Mouse (Mus musculus): ENCODE data around the gene Pou2f2. TPM values are rescaled to one million over a fixed set of nuclear protein-coding genes. Genes with fewer than 3 reads are reported as not detected.

The Pou2f2 gene
- polyA plus RNA-seq, 1 experiment from 2014 or later: 1.0 TPM

DNA sequence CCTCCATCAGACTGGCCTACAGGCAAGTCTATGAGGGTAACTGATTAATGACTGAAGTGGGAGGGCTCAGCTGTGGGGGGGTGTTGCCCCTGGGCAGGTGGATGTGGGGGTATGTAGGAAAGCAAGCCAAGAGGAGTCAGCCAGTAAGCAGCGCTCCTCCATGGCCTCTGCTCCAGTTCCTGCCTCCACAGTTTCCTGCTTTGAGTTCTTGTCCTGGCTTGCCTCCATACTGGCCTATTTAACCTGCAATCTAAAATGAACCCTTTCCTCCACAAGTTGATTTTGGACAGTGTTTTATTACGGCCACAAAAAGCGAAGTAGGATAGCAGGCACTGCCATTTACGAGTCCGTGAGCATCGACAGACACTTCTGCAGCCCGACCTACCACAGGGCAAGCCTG, 112.2 kb downstream of the Pou2f2 start:
- H3K27ac ChIP-seq (ENCODE audit: low read length): no peak overlapping the region; the same call in 1 of the 2 replicates
- no peak for ATAC-seq
- H3K9ac ChIP-seq (ENCODE audit: low read depth, low read length): no peak overlapping the region; the same call in 1 of the 2 replicates
- WGBS: 88% methylated on average over 7 of the region's 7 CpGs
- peaks cover 14% of the 10 kb centered on the region for H3K4me1 ChIP-seq (ENCODE audit: control insufficient read depth, insufficient read depth, low read length)
- H3K4me2 ChIP-seq (ENCODE audit: low read depth, low read length): no peak overlapping the region
- H3K9me3 ChIP-seq (ENCODE audit: control insufficient read depth, low read length): no peaks in the 10 kb centered on the region
- H3K4me3 ChIP-seq (ENCODE audit: low read length): no peak overlapping the region
- 0 out of 2 replicates have a peak, but pooled peaks cover 7% of the 10 kb centered on the region for H3K36me3 ChIP-seq (ENCODE audit: control insufficient read depth, insufficient read depth, low read length)
- no peaks in the 10 kb centered on the region for H3K27me3 ChIP-seq (replicated peaks; ENCODE audit: control insufficient read depth, insufficient read depth, low read length)

DNA sequence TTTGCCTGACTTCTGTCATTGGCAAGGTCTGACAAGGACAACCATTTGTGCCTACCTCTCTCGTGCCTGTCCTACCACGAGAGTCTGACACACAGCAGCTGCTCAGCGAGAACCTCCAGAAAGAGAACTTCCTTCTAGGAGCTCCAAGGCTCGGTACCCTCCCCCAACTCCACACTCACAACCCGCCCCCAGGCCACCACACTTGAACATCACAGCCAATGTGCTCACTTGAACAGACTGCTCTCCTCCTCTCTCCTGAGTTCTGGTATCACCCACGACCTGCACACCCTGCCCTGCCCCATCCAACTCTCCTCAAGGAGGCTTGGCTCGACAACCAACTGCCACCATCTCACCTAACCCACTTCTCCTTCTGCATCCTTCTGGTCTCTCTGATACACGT, 115.6 kb downstream of the Pou2f2 start:
- no peaks in the 10 kb centered on the region for H3K4me1 ChIP-seq (ENCODE audit: control insufficient read depth, insufficient read depth, low read length)
- no peak overlapping the region for H3K27ac ChIP-seq (ENCODE audit: low read length)
- 0 out of 2 replicates have a peak, but pooled peaks cover 13% of the 10 kb centered on the region for H3K36me3 ChIP-seq (ENCODE audit: control insufficient read depth, insufficient read depth, low read length)
- H3K27me3 ChIP-seq (replicated peaks; ENCODE audit: control insufficient read depth, insufficient read depth, low read length): no peaks in the 10 kb centered on the region
- ATAC-seq: no peak
- no peak overlapping the region for H3K9ac ChIP-seq (ENCODE audit: low read depth, low read length)
- H3K4me2 ChIP-seq (ENCODE audit: low read depth, low read length): no peak overlapping the region
- 85% methylated on average over 8 of the region's 8 CpGs for WGBS
- no peaks in the 10 kb centered on the region for H3K9me3 ChIP-seq (ENCODE audit: control insufficient read depth, low read length)
- H3K4me3 ChIP-seq (ENCODE audit: low read length): no peak overlapping the region

DNA sequence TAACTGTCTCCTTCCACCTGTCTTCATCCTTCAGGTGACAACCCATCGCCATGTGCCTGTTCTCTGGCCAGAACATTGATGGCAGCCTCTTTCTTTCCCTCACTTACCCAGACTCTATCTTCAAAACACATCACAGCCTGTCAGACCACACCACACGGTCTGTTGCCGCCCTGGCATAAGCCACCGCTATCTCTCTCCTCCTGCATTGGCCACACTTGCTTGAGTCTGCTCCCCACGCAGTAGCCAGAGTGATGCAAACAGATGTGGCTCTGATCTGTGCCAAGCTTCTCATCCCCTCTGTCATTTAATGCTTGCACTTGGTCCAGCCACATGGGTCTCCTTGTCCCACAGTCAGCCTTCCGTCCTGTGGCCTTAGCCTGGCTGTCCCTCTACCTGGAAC, 116.2 kb downstream of the Pou2f2 start:
- Histone ChIP-seq H3K36me3 (ENCODE audit: control insufficient read depth, insufficient read depth, low read length) (0 out of 2 replicates have a peak, but pooled peaks cover 13% of the 10 kb centered on the region), H3K4me3 (ENCODE audit: low read length) (no peak overlapping the region), H3K4me2 (ENCODE audit: low read depth, low read length) (no peak overlapping the region), H3K27me3 (replicated peaks; ENCODE audit: control insufficient read depth, insufficient read depth, low read length) (no peaks in the 10 kb centered on the region), H3K9me3 (ENCODE audit: control insufficient read depth, low read length) (no peaks in the 10 kb centered on the region), H3K27ac (ENCODE audit: low read length) (no peak overlapping the region), H3K9ac (ENCODE audit: low read depth, low read length) (no peak overlapping the region), H3K4me1 (ENCODE audit: control insufficient read depth, insufficient read depth, low read length) (no peaks in the 10 kb centered on the region)
- no peak for ATAC-seq
- WGBS: 85% methylated on average over 6 of the region's 6 CpGs

DNA sequence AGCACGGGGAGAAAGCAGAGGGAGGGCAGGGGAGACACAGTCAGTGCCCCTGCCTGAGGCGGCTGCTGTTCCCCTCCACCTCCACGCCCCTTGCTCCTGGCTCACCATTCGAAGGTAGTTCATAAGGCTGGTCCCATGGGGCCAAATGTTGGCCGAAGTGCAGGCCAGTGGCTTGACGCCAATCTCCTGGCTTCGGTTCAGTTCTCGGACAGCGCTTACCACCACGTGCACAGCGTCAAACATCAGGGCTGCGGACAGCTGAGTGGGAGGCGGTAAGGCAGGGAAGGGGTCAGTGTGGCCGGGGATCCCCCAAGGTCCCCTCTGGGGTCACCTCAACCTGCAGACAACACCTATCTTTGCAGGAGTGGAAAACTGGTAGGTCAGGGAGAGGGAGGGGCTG, 120.7 kb downstream of the Pou2f2 start:
- Histone ChIP-seq H3K9ac (ENCODE audit: low read depth, low read length) (no peak overlapping the region), H3K9me3 (ENCODE audit: control insufficient read depth, low read length) (no peaks in the 10 kb centered on the region), H3K27ac (ENCODE audit: low read length) (no peak overlapping the region), H3K4me3 (ENCODE audit: low read length) (no peak overlapping the region), H3K27me3 (replicated peaks; ENCODE audit: control insufficient read depth, insufficient read depth, low read length) (no peaks in the 10 kb centered on the region), H3K36me3 (ENCODE audit: control insufficient read depth, insufficient read depth, low read length) (peaks cover 25% of the 10 kb centered on the region), H3K4me2 (ENCODE audit: low read depth, low read length) (no peak overlapping the region), H3K4me1 (ENCODE audit: control insufficient read depth, insufficient read depth, low read length) (no peaks in the 10 kb centered on the region)
- ATAC-seq: no peak
- WGBS: 89% methylated on average over 14 of the region's 14 CpGs

DNA sequence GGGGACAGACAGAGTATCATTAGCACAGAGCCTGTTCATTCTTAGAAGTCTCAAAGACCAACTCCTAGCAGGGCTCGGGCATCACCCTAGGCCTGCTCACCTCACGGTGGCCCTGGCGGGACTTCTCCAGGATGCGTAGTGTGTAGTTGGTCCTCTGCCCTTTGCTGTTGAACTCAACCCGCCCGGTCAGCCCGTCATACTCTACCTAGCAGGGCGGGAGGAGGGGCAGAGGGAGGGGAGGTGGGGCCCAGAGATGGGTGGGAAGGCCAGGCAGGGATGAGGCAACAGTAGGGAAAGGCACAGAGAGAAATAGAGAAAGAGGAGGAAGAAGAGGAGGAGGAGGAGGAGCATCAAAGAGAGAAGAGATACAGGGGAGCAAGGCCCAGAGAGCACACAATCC, 121.1 kb downstream of the Pou2f2 start:
- no peak overlapping the region for H3K4me3 ChIP-seq (ENCODE audit: low read length)
- ATAC-seq: no peak
- H3K4me2 ChIP-seq (ENCODE audit: low read depth, low read length): no peak overlapping the region
- no peaks in the 10 kb centered on the region for H3K4me1 ChIP-seq (ENCODE audit: control insufficient read depth, insufficient read depth, low read length)
- 82% methylated on average over 8 of the region's 8 CpGs for WGBS
- H3K36me3 ChIP-seq (ENCODE audit: control insufficient read depth, insufficient read depth, low read length): peaks cover 24% of the 10 kb centered on the region
- H3K27me3 ChIP-seq (replicated peaks; ENCODE audit: control insufficient read depth, insufficient read depth, low read length): no peaks in the 10 kb centered on the region
- no peak overlapping the region for H3K9ac ChIP-seq (ENCODE audit: low read depth, low read length)
- H3K9me3 ChIP-seq (ENCODE audit: control insufficient read depth, low read length): no peaks in the 10 kb centered on the region
- no peak overlapping the region for H3K27ac ChIP-seq (ENCODE audit: low read length)

DNA sequence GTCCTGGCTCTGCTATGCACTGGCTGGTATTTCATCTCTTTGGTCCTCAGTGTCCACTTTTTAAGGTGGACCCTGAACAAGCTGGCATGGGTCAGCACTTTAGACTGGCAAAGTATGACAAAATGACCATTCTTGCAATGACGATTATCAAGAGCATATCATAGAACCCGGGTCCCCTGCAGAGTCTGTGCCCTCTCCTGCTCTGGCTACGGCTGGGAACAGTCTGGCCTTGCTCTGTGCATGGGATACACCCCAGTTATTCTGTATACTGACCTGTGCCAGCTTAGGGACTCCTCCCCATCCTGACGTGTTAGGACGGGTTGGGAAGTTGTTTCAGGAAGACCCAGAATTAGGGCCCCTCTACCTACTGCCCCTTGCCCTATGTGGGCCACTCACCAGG, 121.6 kb downstream of the Pou2f2 start:
- no peak overlapping the region for H3K4me3 ChIP-seq (ENCODE audit: low read length)
- no peak overlapping the region for H3K27ac ChIP-seq (ENCODE audit: low read length)
- H3K4me1 ChIP-seq (ENCODE audit: control insufficient read depth, insufficient read depth, low read length): no peaks in the 10 kb centered on the region
- peaks cover 22% of the 10 kb centered on the region for H3K36me3 ChIP-seq (ENCODE audit: control insufficient read depth, insufficient read depth, low read length)
- H3K9me3 ChIP-seq (ENCODE audit: control insufficient read depth, low read length): no peaks in the 10 kb centered on the region
- ATAC-seq: no peak
- H3K27me3 ChIP-seq (replicated peaks; ENCODE audit: control insufficient read depth, insufficient read depth, low read length): no peaks in the 10 kb centered on the region
- 88% methylated on average over 5 of the region's 5 CpGs for WGBS
- no peak overlapping the region for H3K4me2 ChIP-seq (ENCODE audit: low read depth, low read length)
- H3K9ac ChIP-seq (ENCODE audit: low read depth, low read length): no peak overlapping the region

DNA sequence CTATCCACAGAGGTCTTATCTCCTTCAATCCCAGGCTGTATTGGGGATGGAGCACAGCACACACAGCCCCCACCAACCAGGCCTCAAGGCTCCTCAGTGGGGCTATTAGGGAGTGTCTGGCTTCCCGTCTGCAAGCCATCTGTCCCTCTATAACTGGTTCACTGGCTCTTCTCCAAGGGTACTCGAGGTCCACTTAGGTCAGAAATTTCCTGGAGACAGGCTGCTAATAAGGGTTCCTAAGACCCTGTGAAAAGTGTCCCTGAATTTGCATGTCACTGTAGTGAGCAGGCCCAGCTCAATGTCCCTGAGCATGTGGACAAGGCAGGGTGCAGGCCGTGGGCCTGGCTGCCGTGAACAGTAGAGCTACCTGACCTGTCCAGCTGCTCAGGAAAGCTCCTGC, 122.6 kb downstream of the Pou2f2 start:
- no peak overlapping the region for H3K4me3 ChIP-seq (ENCODE audit: low read length)
- ATAC-seq: no peak
- no peak overlapping the region for H3K4me2 ChIP-seq (ENCODE audit: low read depth, low read length)
- 63% methylated on average over 4 of the region's 4 CpGs for WGBS
- H3K9ac ChIP-seq (ENCODE audit: low read depth, low read length): no peak overlapping the region
- peaks cover 22% of the 10 kb centered on the region for H3K36me3 ChIP-seq (ENCODE audit: control insufficient read depth, insufficient read depth, low read length)
- no peaks in the 10 kb centered on the region for H3K4me1 ChIP-seq (ENCODE audit: control insufficient read depth, insufficient read depth, low read length)
- H3K9me3 ChIP-seq (ENCODE audit: control insufficient read depth, low read length): no peaks in the 10 kb centered on the region
- H3K27ac ChIP-seq (ENCODE audit: low read length): no peak overlapping the region
- no peaks in the 10 kb centered on the region for H3K27me3 ChIP-seq (replicated peaks; ENCODE audit: control insufficient read depth, insufficient read depth, low read length)

DNA sequence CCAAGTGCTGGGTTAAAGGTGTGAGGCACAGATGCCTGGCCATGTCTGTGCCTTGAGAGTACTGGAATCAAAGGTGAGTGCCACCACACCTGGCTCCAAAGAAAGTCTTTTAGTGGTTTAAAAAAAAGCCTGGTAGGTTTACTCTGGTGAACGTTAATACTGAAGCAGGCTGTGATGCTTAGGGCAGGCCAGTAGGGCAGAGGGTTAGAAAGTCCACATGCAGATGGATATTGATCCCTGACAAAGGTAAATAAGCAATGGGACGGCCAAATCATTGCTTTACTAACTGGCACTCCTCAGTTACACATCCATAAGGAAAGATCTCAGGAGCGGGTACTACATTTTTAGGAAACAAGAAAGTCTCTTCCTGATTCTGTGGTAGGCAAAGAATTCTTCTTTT, 126.9 kb downstream of the Pou2f2 start:
- no peak for ATAC-seq
- WGBS: 70% methylated on average over 3 of the region's 3 CpGs

DNA sequence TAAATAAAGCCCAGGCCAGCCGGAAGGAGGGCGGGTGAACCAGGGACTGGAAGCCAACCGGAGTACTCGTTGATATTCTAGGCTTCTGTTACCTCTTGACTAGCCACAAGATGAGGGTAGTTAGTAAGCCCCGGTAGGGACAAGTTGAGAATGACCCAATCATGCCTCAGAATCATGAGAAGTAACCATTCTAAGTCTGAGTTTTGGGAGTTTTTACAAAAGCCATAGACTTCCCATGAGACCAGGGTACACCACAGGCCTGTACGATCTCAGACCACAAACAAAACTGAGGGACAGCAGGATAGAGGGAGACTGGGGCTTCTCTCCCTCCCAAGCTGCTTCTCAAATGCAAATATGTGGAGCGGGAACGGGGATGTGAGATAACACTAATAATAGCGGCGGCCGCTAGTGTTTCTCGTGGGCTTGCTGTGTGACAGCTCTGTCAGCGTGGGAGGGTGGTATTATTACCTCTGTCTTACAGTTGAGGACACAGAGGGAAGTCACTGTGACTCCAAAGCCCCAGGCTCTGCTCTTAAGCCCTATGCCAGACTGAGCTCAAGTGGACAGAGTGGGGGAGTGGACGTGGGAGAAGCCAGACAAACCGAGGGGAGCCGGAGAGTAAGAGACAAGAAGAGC, 130.1 kb downstream of the Pou2f2 start:
- Histone ChIP-seq H3K4me3 (ENCODE audit: low read length) (no peak overlapping the region), H3K36me3 (ENCODE audit: control insufficient read depth, insufficient read depth, low read length) (no peaks in the 10 kb centered on the region; the same call in 1 of the 2 replicates), H3K27ac (ENCODE audit: low read length) (no peak overlapping the region), H3K27me3 (replicated peaks; ENCODE audit: control insufficient read depth, insufficient read depth, low read length) (no peaks in the 10 kb centered on the region), H3K9me3 (ENCODE audit: control insufficient read depth, low read length) (no peaks in the 10 kb centered on the region), H3K9ac (ENCODE audit: low read depth, low read length) (no peak overlapping the region), H3K4me1 (ENCODE audit: control insufficient read depth, insufficient read depth, low read length) (no peaks in the 10 kb centered on the region), H3K4me2 (ENCODE audit: low read depth, low read length) (no peak overlapping the region)
- no peak for ATAC-seq
- 83% methylated on average over 16 of the region's 16 CpGs for WGBS

More for the DNA sequence above, 126.9 kb downstream of the Pou2f2 start:
- Histone ChIP-seq H3K4me2 (ENCODE audit: low read depth, low read length) (no peak overlapping the region), H3K4me1 (ENCODE audit: control insufficient read depth, insufficient read depth, low read length) (no peaks in the 10 kb centered on the region), H3K27ac (ENCODE audit: low read length) (no peak overlapping the region), H3K36me3 (ENCODE audit: control insufficient read depth, insufficient read depth, low read length) (peaks cover 15% of the 10 kb centered on the region), H3K4me3 (ENCODE audit: low read length) (no peak overlapping the region), H3K9ac (ENCODE audit: low read depth, low read length) (no peak overlapping the region), H3K9me3 (ENCODE audit: control insufficient read depth, low read length) (no peaks in the 10 kb centered on the region), H3K27me3 (replicated peaks; ENCODE audit: control insufficient read depth, insufficient read depth, low read length) (no peaks in the 10 kb centered on the region)

DNA sequence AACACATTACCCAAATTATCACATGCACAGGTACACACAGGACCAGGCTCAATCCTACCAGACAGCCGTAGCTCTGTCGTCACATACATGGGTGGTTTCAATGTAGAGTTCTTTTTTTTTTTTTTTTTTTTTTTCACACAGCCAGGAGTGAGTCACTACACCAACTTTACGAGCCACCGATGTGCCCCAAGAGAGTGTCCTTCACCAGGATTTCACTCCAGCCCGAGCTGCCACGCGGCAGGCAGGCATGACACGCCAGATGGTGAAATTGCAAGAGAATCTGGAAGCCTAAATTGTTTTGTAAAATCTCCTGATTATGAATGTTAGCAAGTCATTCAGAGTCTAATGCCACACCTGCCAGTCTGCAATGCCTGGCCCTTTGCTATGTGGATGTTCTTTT, 132.2 kb downstream of the Pou2f2 start:
- 87% methylated on average over 8 of the region's 8 CpGs for WGBS
- H3K4me2 ChIP-seq (ENCODE audit: low read depth, low read length): no peak overlapping the region

More for the DNA sequence above, 132.2 kb downstream of the Pou2f2 start:
- Histone ChIP-seq H3K27me3 (replicated peaks; ENCODE audit: control insufficient read depth, insufficient read depth, low read length) (no peaks in the 10 kb centered on the region), H3K27ac (ENCODE audit: low read length) (no peak overlapping the region), H3K36me3 (ENCODE audit: control insufficient read depth, insufficient read depth, low read length) (peaks cover 8% of the 10 kb centered on the region; the same call in 1 of the 2 replicates), H3K9me3 (ENCODE audit: control insufficient read depth, low read length) (no peaks in the 10 kb centered on the region), H3K9ac (ENCODE audit: low read depth, low read length) (no peak overlapping the region), H3K4me1 (ENCODE audit: control insufficient read depth, insufficient read depth, low read length) (no peaks in the 10 kb centered on the region), H3K4me3 (ENCODE audit: low read length) (no peak overlapping the region)
- no peak for ATAC-seq

Data from intestine, embryonic 16.5 days (tissue).